Mouse (Mus musculus): ENCODE measurements around the gene Gpx4. TPM values are rescaled to one million over a fixed set of nuclear protein-coding genes. Genes with fewer than 3 reads are reported as not detected.

The Gpx4 gene
- total RNA-seq, 1 experiment from 2014 or later = 977 TPM

DNA sequence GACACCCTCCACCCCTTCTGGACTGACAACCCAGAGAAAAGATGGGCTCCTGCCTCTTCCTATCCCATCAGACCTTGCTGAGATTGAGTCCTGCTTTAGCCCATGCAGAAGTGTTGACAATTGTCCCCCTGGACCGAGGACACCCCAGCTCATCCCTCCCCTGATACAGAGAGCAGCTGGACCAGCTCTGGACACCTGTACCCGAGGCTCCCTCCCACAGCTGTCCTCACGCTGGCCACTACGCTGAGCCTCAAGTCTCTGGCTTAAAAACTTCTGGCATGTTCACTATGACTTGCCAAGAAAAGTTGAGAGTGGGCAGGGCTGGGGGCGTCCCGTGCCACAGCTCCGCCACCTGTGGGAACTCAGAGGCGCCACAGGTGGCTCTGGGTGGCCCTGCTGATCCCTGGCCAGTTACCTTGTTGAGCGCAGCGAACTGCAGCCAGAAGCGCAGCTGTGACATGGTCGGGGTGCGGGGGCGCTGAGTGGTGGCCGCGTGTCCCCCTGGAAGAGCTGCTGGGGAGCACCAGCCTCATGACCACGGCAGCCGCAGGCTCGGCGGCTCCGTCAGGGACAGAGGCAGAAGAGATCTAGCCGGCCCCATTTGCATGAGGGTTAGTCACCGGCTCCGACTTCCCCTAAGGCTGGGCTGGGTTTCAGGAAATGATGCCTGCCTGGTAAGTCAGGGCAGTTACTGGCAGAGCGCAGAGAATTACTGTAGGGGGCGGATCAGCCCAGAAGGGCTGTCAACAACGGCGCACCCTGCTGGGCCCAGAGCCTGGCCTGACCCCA lies 28.0 kb downstream of the Gpx4 start:
- peak; percentile 78 for DNase-seq

- DNase-seq = no peak
Measured at GRCm38 (mm10) chr10:80075924-80076323, 29.0 kb downstream of the Gpx4 start.

DNA sequence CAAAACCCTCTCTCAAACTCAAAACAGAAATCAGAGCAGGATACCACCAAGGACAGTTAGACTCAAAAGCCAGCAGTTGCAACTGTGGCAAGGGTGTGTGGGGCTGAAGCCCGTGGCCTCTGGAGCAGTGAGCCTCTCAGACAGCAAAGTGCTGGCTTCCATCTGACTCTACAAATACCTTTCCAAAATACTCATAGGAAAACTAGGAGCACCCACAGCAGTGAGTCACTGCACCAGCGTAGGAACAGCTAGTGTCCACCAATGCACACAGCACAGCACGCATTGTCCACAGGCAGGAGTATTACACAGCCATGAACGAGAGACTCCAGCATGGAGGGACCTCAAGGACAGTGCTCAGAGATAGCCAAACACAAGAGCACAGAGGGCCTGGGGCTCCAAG lies 29.4 kb downstream of the Gpx4 start:
- DNase-seq = no peak

GRCm38 (mm10) chr10:80077312-80077711 lies 30.3 kb downstream of the Gpx4 start:
- no peak for DNase-seq

- no peak for DNase-seq
Measured at GRCm38 (mm10) chr10:80078366-80078765, 31.4 kb downstream of the Gpx4 start.

DNA sequence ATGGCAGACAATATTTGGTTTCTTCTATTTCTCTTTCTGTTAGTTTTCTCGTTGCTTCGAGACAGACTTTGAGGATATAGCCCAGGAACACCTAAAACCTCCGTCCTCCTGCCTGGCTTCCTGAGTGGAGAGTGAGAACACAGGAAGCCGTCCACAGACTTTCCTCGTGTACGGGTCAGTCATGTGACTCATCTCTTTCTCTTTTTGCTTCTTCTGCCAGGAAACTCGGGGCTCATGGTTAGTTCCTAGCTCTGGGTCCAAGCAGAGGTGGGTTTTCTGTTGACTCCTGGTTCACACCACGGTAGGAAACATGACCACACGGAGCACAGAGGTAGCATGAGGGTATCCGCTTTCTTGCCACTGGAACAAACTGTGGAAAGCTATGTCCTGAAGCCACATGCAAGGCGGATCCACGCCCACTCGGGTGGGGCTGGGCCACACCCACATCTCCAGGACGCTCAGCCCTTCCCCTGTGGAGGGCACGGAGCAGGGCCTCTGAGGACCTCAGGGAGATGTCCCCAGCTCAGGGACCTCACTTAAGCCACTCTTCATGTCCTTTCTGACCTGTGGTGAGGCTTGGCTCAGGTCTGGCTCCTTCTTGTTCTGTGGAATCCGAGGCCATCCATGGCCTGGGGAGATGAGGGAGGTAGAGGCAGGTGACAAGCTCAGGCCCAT lies 33.6 kb downstream of the Gpx4 start:
- no peak for DNase-seq

DNA sequence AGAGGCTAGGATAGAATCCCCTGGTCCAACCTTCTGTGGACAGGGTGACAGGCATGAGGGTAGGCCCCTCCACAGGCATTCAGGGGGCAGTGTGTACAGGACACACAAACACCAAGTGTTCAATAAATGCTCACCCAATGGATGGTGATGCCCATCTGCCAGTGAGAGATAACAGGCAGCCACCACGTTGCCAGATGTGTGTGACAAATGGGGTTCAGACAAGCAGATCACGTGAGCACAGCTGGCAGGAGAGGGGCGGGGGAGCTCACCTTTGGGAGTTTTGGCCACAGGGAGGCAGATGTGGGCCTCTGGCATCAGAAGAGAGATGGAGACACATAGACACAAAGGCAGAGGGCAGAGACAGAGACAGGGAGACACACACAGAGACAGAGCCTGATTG lies 34.1 kb downstream of the Gpx4 start:
- no peak for DNase-seq

DNA sequence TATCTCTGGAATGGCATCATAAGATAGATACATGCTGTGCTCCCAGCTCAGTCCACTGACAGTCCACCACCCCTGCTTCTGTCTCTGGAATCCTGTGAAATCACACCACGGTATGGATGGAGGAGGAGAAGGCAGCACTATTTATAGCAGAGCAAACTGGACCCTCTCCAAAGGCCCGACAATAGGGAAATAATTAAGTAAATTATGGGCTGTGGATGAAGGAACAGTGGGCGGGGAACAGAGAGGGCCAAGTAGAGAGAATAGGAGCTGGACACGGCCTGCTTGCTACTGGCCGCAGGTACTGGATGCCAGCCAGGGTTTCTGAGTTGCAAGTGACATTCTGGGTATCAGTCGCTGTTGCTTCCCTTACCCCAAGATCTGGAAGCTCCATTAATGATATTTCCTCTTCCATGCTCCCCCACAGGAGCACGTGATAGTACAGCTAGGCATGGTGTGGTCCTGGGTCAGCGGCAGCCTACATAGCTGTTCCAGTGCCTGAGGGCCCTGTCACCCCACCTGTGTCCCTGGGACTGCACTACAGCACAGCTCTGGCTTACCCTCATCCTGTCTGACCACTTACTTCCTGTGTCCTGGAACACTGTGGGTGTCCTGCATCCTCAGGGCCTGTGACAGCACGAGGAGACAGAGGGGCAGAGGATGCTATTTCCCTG lies 38.0 kb downstream of the Gpx4 start:
- peak; percentile 50 for DNase-seq

DNA sequence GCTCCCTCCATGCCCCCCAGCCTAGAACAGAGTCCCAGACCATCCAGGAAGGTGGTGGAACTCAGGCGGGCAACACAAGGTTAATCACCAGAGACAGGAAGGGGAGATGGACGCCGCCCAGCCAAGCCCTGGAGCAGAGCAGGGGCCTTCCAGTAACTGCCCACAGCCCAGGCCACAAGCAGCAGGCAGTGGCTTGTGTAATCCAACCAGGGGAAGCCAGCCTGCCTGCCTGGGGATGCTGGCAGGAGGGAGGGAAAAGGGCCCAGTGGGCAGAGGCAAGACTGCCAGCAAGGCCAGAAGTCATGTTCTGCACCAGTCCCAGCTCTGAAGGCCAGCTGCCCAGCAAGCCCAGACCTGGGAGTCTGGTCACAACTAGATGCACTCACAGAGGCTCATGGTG lies 39.9 kb downstream of the Gpx4 start:
- DNase-seq = peak; percentile 49

GRCm38 (mm10) chr10:80087483-80087882 lies 40.5 kb downstream of the Gpx4 start:
- no peak for DNase-seq

DNA sequence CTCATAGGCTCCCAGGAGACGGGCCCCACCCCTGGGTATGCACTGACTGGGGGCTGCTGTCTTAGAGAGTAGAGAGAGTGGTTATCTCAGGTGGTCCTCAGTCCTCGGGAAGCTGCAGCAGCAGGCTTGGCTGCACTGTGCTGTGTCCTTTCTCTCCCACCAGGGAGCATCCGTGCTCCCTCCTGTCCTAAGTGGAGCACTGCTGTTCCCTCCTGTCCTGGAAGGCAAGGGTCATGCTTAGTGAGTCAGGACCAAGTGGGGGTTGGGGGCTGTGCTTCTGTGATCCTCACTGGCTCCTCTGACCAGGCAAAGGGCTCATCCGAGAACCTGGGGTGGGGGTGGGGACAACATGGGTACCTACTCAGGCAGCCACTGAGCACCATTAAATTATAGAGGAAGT lies 42.2 kb downstream of the Gpx4 start:
- no peak for DNase-seq

DNA sequence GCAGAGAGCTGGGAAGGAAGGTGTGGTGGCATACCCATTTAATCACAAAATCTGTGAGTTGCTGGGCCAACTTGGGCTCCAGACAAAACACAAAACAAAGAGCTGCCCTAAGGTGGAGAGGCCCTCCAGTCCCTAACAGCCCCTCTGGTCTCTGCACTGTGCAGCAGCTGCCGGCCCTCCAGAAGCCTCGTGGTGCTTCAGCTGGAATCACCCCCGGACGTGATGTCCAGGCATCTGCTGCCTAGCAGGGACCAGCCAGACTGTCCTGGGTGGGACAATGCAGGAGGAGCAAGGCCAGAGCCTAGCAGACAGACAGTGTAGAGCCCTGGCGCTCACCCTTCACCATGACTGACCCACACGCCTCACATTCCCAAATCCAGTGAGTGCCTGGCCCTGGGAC lies 44.6 kb downstream of the Gpx4 start:
- no peak for DNase-seq

DNA sequence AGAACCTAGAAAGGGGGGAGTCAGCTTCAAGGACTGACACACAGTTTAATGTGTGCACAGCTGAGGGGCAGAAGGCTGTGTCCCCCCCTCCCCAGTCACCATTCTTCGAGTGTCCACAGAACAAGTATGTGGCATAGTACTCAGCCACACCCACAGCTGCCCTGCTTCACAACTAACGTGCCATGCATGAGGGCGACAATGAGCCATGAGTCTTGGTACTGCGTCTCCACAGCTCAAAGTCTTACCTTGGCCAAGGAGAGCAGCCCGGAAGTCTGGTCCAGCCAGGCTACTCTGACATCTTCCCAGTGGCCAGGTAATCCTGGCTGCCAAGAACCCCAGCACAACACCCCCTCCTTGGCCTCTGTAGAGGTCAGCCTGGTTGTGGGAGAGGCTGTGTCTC lies 45.7 kb downstream of the Gpx4 start:
- no peak for DNase-seq

DNA sequence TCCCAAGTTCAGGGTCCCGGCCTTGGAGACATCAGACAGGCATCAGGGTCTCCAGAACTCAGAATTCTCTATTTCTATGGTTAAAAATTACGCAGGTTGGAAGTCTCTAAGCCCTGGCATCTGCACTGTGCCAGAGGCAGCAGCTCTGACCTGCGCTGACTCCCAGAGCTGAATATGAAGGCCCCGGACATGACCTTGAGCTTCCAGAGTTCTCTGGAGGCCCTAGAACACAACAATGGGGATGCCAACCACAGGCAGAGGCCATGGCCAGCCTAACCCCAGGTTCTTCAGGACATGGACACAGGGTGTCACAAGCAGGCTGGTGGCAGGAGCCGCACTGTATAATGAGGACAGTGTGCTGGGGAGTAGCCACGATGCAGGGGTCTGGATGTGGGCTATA lies 47.1 kb downstream of the Gpx4 start:
- DNase-seq = no peak

DNA sequence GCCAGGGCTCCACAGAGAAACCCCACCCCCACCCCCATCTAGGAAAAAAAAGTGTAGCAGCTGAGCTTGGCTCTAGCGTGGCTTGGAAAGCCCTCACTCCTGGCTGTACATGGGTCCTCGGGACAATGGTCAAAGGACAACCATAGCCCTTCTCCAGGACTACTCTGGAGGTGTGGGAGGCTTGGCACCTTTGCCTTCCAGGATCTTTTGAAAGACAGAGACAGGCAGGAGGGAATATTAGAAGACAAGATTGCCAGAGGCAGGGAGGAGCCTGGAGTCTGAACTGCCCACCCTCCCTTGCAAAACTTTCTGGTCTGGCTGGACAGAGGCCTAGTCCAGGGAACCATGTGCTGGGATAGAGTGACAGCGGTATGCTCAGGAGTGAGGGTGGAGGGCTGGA lies 47.7 kb downstream of the Gpx4 start:
- DNase-seq = no peak

DNA sequence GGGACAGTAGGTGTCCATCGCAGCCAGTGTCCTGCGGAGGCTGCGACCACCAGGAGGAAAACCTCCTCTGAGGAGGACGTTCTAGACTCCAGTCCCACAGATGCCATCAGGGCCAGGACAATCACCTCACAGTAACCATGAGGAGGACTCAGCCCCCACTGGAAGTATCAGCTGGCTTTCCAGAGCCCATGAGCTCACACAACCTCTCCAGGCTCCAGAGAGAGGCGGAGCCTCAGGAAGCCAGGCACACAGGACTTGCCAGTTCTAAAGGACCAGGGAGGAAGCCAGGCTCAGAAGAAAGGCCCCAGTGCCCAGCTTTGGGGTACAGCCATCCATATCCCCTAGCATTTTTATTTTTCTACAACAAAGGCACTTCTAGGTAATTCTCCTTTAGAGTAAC lies 48.6 kb downstream of the Gpx4 start:
- DNase-seq = no peak

DNA sequence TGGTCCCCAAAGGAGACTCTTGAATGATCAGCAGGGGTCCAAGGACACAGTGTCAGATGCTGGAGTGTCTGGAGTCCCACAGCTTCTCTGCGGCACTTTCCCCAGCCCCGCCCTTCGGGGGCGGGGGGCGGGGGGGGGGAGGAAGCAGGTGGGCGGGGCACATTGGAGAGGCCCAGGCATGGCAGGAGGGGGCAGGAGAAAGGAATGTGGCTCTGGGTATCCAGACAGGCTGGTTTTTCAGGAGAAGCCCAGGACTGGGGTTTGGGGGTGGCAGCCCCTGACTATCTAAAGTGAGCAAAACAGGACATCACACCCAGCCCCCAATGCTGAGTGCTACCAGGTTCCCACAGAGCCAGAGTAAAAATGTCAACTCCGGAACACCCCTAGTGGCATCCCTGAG lies 50.3 kb downstream of the Gpx4 start:
- DNase-seq = no peak

- DNase-seq = no peak
Measured at GRCm38 (mm10) chr10:80098630-80099029, 51.7 kb downstream of the Gpx4 start.

- DNase-seq = peak; percentile 71
Measured at GRCm38 (mm10) chr10:80100982-80101381, 54.0 kb downstream of the Gpx4 start.

- peak; percentile 86 for DNase-seq
Measured at GRCm38 (mm10) chr10:80102216-80102915, 55.4 kb downstream of the Gpx4 start.

- DNase-seq = no peak
Measured at GRCm38 (mm10) chr10:80103032-80103431, 56.1 kb downstream of the Gpx4 start.

DNA sequence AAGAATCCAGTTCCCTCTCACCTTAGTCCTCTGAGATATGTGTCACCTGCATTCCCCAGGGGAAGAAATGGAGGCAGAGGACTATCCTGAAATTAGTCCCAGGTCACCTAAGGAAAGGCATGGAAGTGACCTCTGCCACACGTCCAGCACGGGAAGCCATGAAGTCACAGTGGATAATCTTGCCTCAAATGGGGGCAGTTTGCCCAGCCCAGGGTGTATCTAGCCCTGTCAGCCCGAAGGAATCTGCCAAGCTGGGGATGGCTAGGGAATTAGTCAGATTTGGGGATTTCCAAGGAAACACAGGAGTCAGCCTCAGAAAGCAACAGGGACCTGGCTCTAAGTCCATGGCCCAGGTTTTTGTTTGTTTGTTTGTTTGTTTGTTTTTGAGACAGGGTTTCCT lies 57.2 kb downstream of the Gpx4 start:
- peak; percentile 48 for DNase-seq

DNA sequence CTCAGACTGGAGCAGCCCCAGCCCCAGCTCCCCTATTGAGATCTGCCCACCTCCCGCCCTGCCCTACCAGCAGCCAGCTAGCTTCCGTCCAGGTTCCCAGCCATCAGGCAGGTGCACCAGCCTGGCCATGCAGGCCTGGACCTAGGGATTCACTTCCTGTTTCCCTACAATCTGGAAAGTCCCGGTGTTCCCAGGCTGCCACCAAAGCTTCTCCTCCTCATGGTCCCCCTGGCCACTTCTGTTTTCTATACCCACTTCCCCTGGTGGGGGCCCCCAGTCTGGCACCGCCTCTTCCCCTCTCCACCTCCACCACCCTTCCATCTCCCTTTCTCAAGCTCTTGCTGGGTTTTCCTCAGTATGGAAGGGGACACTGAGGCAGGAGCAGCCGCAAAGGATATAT lies 58.5 kb downstream of the Gpx4 start, which contains the start of gene Sbno2:
TSS of gene Sbno2 (minus strand) at position 112 of the 400 bp plus-strand sequence.
- no peak for DNase-seq

All from adrenal gland, postnatal 25 days (tissue).